Mouse (Mus musculus) C2C12 (cell line): ENCODE data around the gene Metap1d. TPM values are rescaled to one million over a fixed set of nuclear protein-coding genes. Genes with fewer than 3 reads are reported as not detected.

Experiments
- H3K27me3 ChIP-seq: one replicate; pipeline ENCODE4 v1.6.1; 2011; ENCODE audit not compliant: control insufficient read depth, insufficient read depth, insufficient read length
- H3K36me3 ChIP-seq: one replicate; pipeline ENCODE4 v1.6.1; 2011; ENCODE audit not compliant: control insufficient read depth, insufficient read depth
- H3K4me3 ChIP-seq: one replicate; pipeline ENCODE4 v1.5.1; 2011; ENCODE audit warnings: mild to moderate bottlenecking, control low read depth; ENCODE audit not compliant: poor library complexity, insufficient read depth, severe bottlenecking
- H3K79me2 ChIP-seq: one replicate; pipeline ENCODE4 v1.6.1; 2011; ENCODE audit not compliant: control insufficient read depth, insufficient read depth
- H3K79me3 ChIP-seq: one replicate; pipeline ENCODE4 v1.6.1; 2011; ENCODE audit warnings: low read depth, control low read depth
- H3ac ChIP-seq: one replicate; pipeline ENCODE3; 2011; ENCODE audit warnings: low read depth; ENCODE audit not compliant: control insufficient read depth, insufficient read length
- CEBPB ChIP-seq: IDR thresholded peaks from one replicate; pipeline ENCODE4 v1.6.1; 2011; ENCODE audit warnings: low read depth, mild to moderate bottlenecking, control low read depth, moderate library complexity
- CTCF ChIP-seq: IDR thresholded peaks from one replicate; pipeline ENCODE4 v1.5.1; 2011; ENCODE audit not compliant: control insufficient read depth, insufficient read depth, insufficient read length
- FOSL1 ChIP-seq: IDR thresholded peaks from one replicate; pipeline ENCODE4 v1.8.0; 2011; ENCODE audit warnings: mild to moderate bottlenecking, low read length; ENCODE audit not compliant: poor library complexity, insufficient read depth, severe bottlenecking
- MAX ChIP-seq: IDR thresholded peaks from one replicate; pipeline ENCODE4 v1.6.1; 2011; ENCODE audit warnings: mild to moderate bottlenecking, control low read depth
- MYOD1 ChIP-seq: IDR thresholded peaks from one replicate; pipeline ENCODE4 v1.6.1; 2011; ENCODE audit warnings: low read depth; ENCODE audit not compliant: control insufficient read depth, insufficient read length
- MYOG ChIP-seq: IDR thresholded peaks from one replicate; pipeline ENCODE4 v1.6.1; 2011; ENCODE audit not compliant: control insufficient read depth, insufficient read length; ENCODE audit errors: extremely low read depth
- USF1 ChIP-seq: IDR thresholded peaks from one replicate; pipeline ENCODE4 v1.6.1; 2011; ENCODE audit warnings: low read depth, mild to moderate bottlenecking, control low read depth, moderate library complexity
- polyA plus RNA-seq: library from polyadenylated mRNA; unstranded; fragments of >200 nt; fragmentation: generic; extraction: Trizol; gene quantifications from one replicate; pipeline ENCODE4 v1.2.1, GENCODE M21; 2012; ENCODE audit warnings: missing spikeins

The Metap1d gene
- polyA plus RNA-seq, 1 experiment: 10.2 TPM

GRCm38 (mm10) chr2:71533094-71533493 is 80.0 kb downstream of the Metap1d start:
- H3K79me3 ChIP-seq: peaks cover 3% of the 10 kb centered on the region
- no peak for TF ChIP-seq USF1
- no peak for TF ChIP-seq MAX
- no peak for TF ChIP-seq MYOG
- TF ChIP-seq MYOD1: no peak
- no peak for TF ChIP-seq CEBPB
- TF ChIP-seq FOSL1: no peak
- no peak for TF ChIP-seq CTCF
- no peak overlapping the region for H3K4me3 ChIP-seq
- H3K36me3 ChIP-seq: peaks cover 4% of the 10 kb centered on the region
- H3ac ChIP-seq: no peak overlapping the region
- H3K27me3 ChIP-seq: no peaks in the 10 kb centered on the region
- peaks cover 6% of the 10 kb centered on the region for H3K79me2 ChIP-seq

DNA sequence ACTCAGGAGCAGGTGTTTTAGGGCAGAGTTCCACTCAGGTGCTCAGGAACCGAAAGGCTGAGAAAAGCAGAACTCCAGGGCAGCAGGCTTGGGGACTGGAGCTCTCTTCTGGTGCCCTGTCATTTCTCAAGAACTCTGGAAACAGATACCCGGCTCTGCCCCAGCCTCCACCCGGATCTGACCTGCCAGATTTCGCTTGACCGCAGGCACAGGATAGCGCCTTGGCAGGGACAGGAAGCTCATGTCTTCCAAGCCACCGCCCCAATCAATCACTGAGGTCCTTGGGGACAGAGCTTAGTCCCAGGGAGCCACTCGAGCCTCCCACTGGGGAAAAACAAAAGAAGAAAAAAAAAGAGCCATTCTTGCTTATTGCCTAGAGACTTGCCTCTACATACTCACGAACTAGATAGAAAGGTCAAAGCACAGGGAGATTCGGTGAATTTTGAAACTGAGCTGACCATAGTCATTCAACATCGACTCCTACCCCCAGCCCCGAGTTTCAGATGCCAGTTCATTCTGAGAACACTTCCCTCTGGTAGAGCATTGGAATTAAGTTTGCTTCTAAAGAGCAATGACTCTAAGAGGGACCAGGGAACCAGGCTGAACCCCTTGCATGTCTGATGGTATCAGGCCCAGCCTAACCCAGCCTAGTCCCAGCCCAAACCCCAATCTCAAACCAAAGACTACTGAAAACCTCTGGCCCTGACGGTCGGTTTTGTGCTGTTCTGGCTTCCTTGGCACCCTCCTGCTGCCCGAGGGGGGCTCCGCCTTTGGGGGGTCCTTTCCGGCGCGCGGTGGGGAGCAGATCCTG is 81.4 kb downstream of the Metap1d start:
- no peak for TF ChIP-seq USF1
- no peak for TF ChIP-seq MYOG
- TF ChIP-seq FOSL1: no peak
- Histone ChIP-seq H3K79me3 (peaks cover 3% of the 10 kb centered on the region), H3ac (no peak overlapping the region), H3K36me3 (peaks cover 4% of the 10 kb centered on the region), H3K27me3 (no peaks in the 10 kb centered on the region), H3K4me3 (no peak overlapping the region), H3K79me2 (peaks cover 6% of the 10 kb centered on the region)

- H3K4me3 ChIP-seq: peak overlapping the region; percentile 2
- no peaks in the 10 kb centered on the region for H3K27me3 ChIP-seq
Measured at GRCm38 (mm10) chr2:71540611-71541417, 87.7 kb downstream of the Metap1d start.

DNA sequence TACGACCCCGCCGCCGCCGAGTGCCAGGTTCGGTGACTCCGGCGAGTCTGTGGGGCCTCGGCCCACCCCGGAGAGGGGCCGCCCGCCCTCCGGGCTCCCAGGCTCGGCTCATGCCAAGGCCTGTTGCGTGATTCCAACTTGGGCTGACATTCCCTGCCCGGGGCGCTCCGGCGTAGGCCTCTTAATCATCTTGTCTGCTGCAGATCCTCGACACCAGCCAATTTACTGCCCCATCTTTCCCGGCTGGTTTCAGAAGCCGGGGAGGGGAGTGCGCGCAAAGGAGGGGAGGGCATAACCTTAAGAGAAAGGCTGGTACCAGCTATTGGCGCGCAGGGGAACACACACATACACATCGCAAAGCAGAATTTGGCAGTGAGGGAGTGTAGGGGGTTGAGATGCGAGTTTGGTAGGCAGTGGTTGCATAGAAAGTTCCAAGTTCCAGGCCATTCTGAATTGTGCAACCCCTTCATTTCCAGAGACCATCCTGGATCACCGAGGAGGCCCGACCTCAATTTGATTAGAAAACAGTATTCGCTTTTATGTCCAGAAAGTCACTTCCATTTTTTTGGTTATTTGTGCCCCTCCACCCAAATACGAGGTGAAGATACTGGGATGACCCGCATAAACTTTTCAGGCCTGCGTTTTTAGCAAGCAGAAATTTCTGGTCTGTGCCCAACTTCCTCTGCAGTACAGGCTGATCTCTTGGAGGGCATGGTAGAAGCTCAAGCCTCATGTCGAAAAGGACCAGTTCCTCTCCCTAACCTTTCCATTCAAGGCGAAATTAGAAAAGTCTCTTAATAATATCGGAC is 88.5 kb downstream of the Metap1d start:
- peak overlapping the region; percentile 3 for H3K4me3 ChIP-seq

More at GRCm38 (mm10) chr2:71540611-71541417, 87.7 kb downstream of the Metap1d start:
- peaks cover 7% of the 10 kb centered on the region for H3K36me3 ChIP-seq
- peaks cover 9% of the 10 kb centered on the region for H3K79me3 ChIP-seq
- H3K79me2 ChIP-seq: peaks cover 27% of the 10 kb centered on the region
- peak overlapping the region; percentile 30 for H3ac ChIP-seq
- TF ChIP-seq FOSL1 (no peak), CEBPB (no peak), MYOD1 (no peak), CTCF (no peak), MYOG (no peak), MAX (no peak), USF1 (no peak)

GRCm38 (mm10) chr2:71542227-71542815 is 89.2 kb downstream of the Metap1d start:
- peaks cover 29% of the 10 kb centered on the region for H3K79me2 ChIP-seq
- peak; percentile 21 for TF ChIP-seq MYOD1
- TF ChIP-seq MAX: no peak
- TF ChIP-seq MYOG: no peak
- peaks cover 8% of the 10 kb centered on the region for H3K79me3 ChIP-seq
- peak overlapping the region; percentile 42 for H3ac ChIP-seq
- peak overlapping the region; percentile 3 for H3K4me3 ChIP-seq
- no peaks in the 10 kb centered on the region for H3K27me3 ChIP-seq
- peaks cover 7% of the 10 kb centered on the region for H3K36me3 ChIP-seq

More for the DNA sequence above, 88.5 kb downstream of the Metap1d start:
- H3ac ChIP-seq: peak overlapping the region; percentile 30
- H3K79me2 ChIP-seq: peaks cover 29% of the 10 kb centered on the region
- no peaks in the 10 kb centered on the region for H3K27me3 ChIP-seq
- peaks cover 7% of the 10 kb centered on the region for H3K36me3 ChIP-seq
- TF ChIP-seq USF1 (no peak), CEBPB (peak; percentile 49)
- H3K79me3 ChIP-seq: peaks cover 8% of the 10 kb centered on the region
